16 mouse cellular contexts compared by ENCODE assay signal in genomic region chr4:45799956-45800537, GRCm38 (mm10). TPM values are rescaled to one million over a fixed set of nuclear protein-coding genes. Genes with fewer than 3 reads are reported as not detected.
DNase-seq lines count a peak whose midpoint lies in the region; ATAC-seq lines count a peak whose summit lies in the region.
"Had no signal": no experiment of that assay in that cellular context is flagged by ENCODE, and none has a peak within 500 bp of the region (broad histone marks: within the 10 kb centered on the region; RNA-seq: fewer than 3 reads in every experiment).

No protein-coding gene starts in this region.

- H3K4me2 ChIP-seq in forebrain, embryonic 15.5 days (replicated peaks) = peak overlapping the region; percentile 65
- no peak overlapping the region for H3K4me2 ChIP-seq in forebrain, embryonic 16.5 days (ENCODE audit: low read length)
- H3K4me2 ChIP-seq in hindbrain, embryonic 15.5 days = peak overlapping the region; percentile 87; the same call in 1 of the 2 replicates
- no peak overlapping the region for H3K4me2 ChIP-seq in hindbrain, embryonic 11.5 days (replicated peaks; ENCODE audit: low read depth, low read length)

- no peak for DNase-seq in hindbrain, embryonic 11.5 days (ENCODE audit: low spot score)
- peak; percentile 50 for DNase-seq in ZHBTc4 (ENCODE audit: low read depth, low spot score)
- DNase-seq in mesoderm, embryonic 11.5 days (ENCODE audit: low read depth, low spot score) = peak; percentile 50
- no peak for DNase-seq in thymus, postnatal 25 days
- DNase-seq: B cell, adult 2 months; kidney, postnatal 10 days; layer of hippocampus, postnatal 36 days; right cerebral cortex, adult 18-20 months; thymus, postnatal 4 days had no signal

- ATAC-seq in forebrain, embryonic 15.5 days (replicated peaks) = no peak
- no peak for ATAC-seq in forebrain, embryonic 16.5 days
- ATAC-seq in hindbrain, embryonic 15.5 days (ENCODE audit: low FRiP score, low read depth) = no peak
- no peak for ATAC-seq in hindbrain, embryonic 11.5 days (ENCODE audit: low FRiP score)
- no peak for ATAC-seq in megakaryocyte, adult 5-6 weeks (ENCODE audit: poor library complexity, severe bottlenecking)

- no peaks in the 10 kb centered on the region for H3K27me3 ChIP-seq in forebrain, embryonic 15.5 days
- no peaks in the 10 kb centered on the region for H3K27me3 ChIP-seq in forebrain, embryonic 16.5 days (replicated peaks; ENCODE audit: control insufficient read depth, insufficient read depth, low read length)
- H3K27me3 ChIP-seq in hindbrain, embryonic 15.5 days = no peaks in the 10 kb centered on the region
- H3K27me3 ChIP-seq in hindbrain, embryonic 11.5 days (ENCODE audit: control insufficient read depth, insufficient read depth, low read length) = no peaks in the 10 kb centered on the region

- WGBS in forebrain, embryonic 15.5 days = 46% methylated on average over 3 of the region's 3 CpGs
- 41% methylated on average over 3 of the region's 3 CpGs for WGBS in forebrain, embryonic 16.5 days
- 36% methylated on average over 3 of the region's 3 CpGs for WGBS in hindbrain, embryonic 15.5 days
- 44% methylated on average over 3 of the region's 3 CpGs for WGBS in hindbrain, embryonic 11.5 days

- no peaks in the 10 kb centered on the region for H3K9me3 ChIP-seq in forebrain, embryonic 15.5 days
- H3K9me3 ChIP-seq in forebrain, embryonic 16.5 days (ENCODE audit: control insufficient read depth, low read length) = no peaks in the 10 kb centered on the region
- H3K9me3 ChIP-seq in hindbrain, embryonic 15.5 days = no peaks in the 10 kb centered on the region
- H3K9me3 ChIP-seq in hindbrain, embryonic 11.5 days (ENCODE audit: control insufficient read depth, low read length) = no peaks in the 10 kb centered on the region
- H3K9me3 ChIP-seq: embryonic facial prominence, embryonic 15.5 days had no signal

- H3K36me3 ChIP-seq in forebrain, embryonic 15.5 days = peaks cover 13% of the 10 kb centered on the region
- peaks cover 4% of the 10 kb centered on the region for H3K36me3 ChIP-seq in forebrain, embryonic 16.5 days (ENCODE audit: control insufficient read depth, insufficient read depth)
- H3K36me3 ChIP-seq in hindbrain, embryonic 15.5 days = peaks cover 6% of the 10 kb centered on the region; the same call in 1 of the 2 replicates
- H3K36me3 ChIP-seq in hindbrain, embryonic 11.5 days (ENCODE audit: control insufficient read depth, insufficient read depth, low read length) = no peaks in the 10 kb centered on the region
- H3K36me3 ChIP-seq: embryonic facial prominence, embryonic 15.5 days had no signal

- H3K27ac ChIP-seq in forebrain, embryonic 15.5 days (replicated peaks) = no peak overlapping the region
- H3K27ac ChIP-seq in forebrain, embryonic 16.5 days (ENCODE audit: low read length) = no peak overlapping the region
- no peak overlapping the region for H3K27ac ChIP-seq in hindbrain, embryonic 15.5 days (replicated peaks)
- H3K27ac ChIP-seq in hindbrain, embryonic 11.5 days (ENCODE audit: low read depth, low read length) = no peak overlapping the region
- H3K27ac ChIP-seq: embryonic facial prominence, embryonic 15.5 days had no signal

- H3K4me3 ChIP-seq in forebrain, embryonic 15.5 days = no peak overlapping the region
- no peak overlapping the region for H3K4me3 ChIP-seq in forebrain, embryonic 16.5 days (replicated peaks; ENCODE audit: low read length)
- H3K4me3 ChIP-seq in hindbrain, embryonic 15.5 days = no peak overlapping the region
- no peak overlapping the region for H3K4me3 ChIP-seq in hindbrain, embryonic 11.5 days (ENCODE audit: low read depth, low read length)
- H3K4me3 ChIP-seq: myocyte had no signal

- H3K4me1 ChIP-seq in forebrain, embryonic 15.5 days = peaks cover 29% of the 10 kb centered on the region
- peaks cover 22% of the 10 kb centered on the region for H3K4me1 ChIP-seq in forebrain, embryonic 16.5 days (replicated peaks; ENCODE audit: control insufficient read depth, insufficient read depth, low read length)
- H3K4me1 ChIP-seq in hindbrain, embryonic 15.5 days (replicated peaks) = peaks cover 18% of the 10 kb centered on the region
- no peaks in the 10 kb centered on the region for H3K4me1 ChIP-seq in hindbrain, embryonic 11.5 days (replicated peaks; ENCODE audit: control insufficient read depth, insufficient read depth, low read length)

- H3K9ac ChIP-seq in forebrain, embryonic 15.5 days (replicated peaks) = no peak overlapping the region
- H3K9ac ChIP-seq in forebrain, embryonic 16.5 days (replicated peaks; ENCODE audit: low read depth, low read length) = no peak overlapping the region
- no peak overlapping the region for H3K9ac ChIP-seq in hindbrain, embryonic 15.5 days
- no peak overlapping the region for H3K9ac ChIP-seq in hindbrain, embryonic 11.5 days (ENCODE audit: low read depth, low read length)
- H3K9ac ChIP-seq: embryonic facial prominence, embryonic 15.5 days had no signal

RNA-seq across cellular contexts. Expression of gene Aldh1b1, which starts 1.2 kb away (rescaled TPM):
- polyA plus RNA-seq in forebrain, embryonic 15.5 days (2015; fragmentation: Nextera tagmentation; extraction: Ambion mirVana) = 25.7 and 27.4 TPM in 2 replicates
- polyA plus RNA-seq in forebrain, embryonic 16.5 days (2015; fragmentation: Nextera tagmentation; extraction: Ambion mirVana) = 30.9 and 31.8 TPM in 2 replicates
- 17.9 and 19.9 TPM in 2 replicates for polyA plus RNA-seq in hindbrain, embryonic 15.5 days (2015; fragmentation: Nextera tagmentation; extraction: Ambion mirVana)
- 4.5 and 6.0 TPM in 2 replicates for polyA plus RNA-seq in hindbrain, embryonic 11.5 days (2014; fragmentation: Nextera tagmentation; extraction: Ambion mirVana)
- total RNA-seq in megakaryocyte, adult 5-6 weeks (2015) = 10.4 and 11.6 TPM in 2 replicates
- total RNA-seq in megakaryocyte, adult 5-6 weeks (2017) = 36.2 and 41.9 TPM in 2 replicates

RNA-seq across cellular contexts. Expression of gene Igfbpl1, which starts 26.7 kb away (rescaled TPM):
- 114 and 126 TPM in 2 replicates for polyA plus RNA-seq in forebrain, embryonic 15.5 days (2015; fragmentation: Nextera tagmentation; extraction: Ambion mirVana)
- polyA plus RNA-seq in forebrain, embryonic 16.5 days (2015; fragmentation: Nextera tagmentation; extraction: Ambion mirVana) = 94.2 and 109 TPM in 2 replicates
- 36.3 and 59.8 TPM in 2 replicates for polyA plus RNA-seq in hindbrain, embryonic 15.5 days (2015; fragmentation: Nextera tagmentation; extraction: Ambion mirVana)
- polyA plus RNA-seq in hindbrain, embryonic 11.5 days (2014; fragmentation: Nextera tagmentation; extraction: Ambion mirVana) = 71.4 and 83.2 TPM in 2 replicates
- total RNA-seq in megakaryocyte, adult 5-6 weeks (2015) = not detected in 2 replicates
- total RNA-seq in megakaryocyte, adult 5-6 weeks (2017) = not detected in 2 replicates
- total RNA-seq: common myeloid progenitor, adult 5-6 weeks had no signal
- polyA plus RNA-seq: myocyte had no signal

RNA-seq across cellular contexts. Expression of gene Stra6l, which starts 48.4 kb away (rescaled TPM):
- polyA plus RNA-seq in forebrain, embryonic 15.5 days (2015; fragmentation: Nextera tagmentation; extraction: Ambion mirVana) = 1.5 and 1.6 TPM in 2 replicates
- 1.6 TPM in 2 replicates for polyA plus RNA-seq in forebrain, embryonic 16.5 days (2015; fragmentation: Nextera tagmentation; extraction: Ambion mirVana)
- 0.35 and 0.42 TPM in 2 replicates for polyA plus RNA-seq in hindbrain, embryonic 15.5 days (2015; fragmentation: Nextera tagmentation; extraction: Ambion mirVana)
- 0.75 and 1.0 TPM in 2 replicates for polyA plus RNA-seq in hindbrain, embryonic 11.5 days (2014; fragmentation: Nextera tagmentation; extraction: Ambion mirVana)
- total RNA-seq in megakaryocyte, adult 5-6 weeks (2015) = 0.11 and 0.22 TPM in 2 replicates
- total RNA-seq in megakaryocyte, adult 5-6 weeks (2017) = 0.07 and 0.33 TPM in 2 replicates
- total RNA-seq: common myeloid progenitor, adult 5-6 weeks; layer of hippocampus, postnatal 36 days had no signal
- polyA plus RNA-seq: myocyte had no signal

Comparison
In these comparisons a context has a peak if more than half of its experiments do, and no peak if none do; other contexts are left out.
1. H3K4me2 ChIP-seq: peak in forebrain, embryonic 15.5 days (single experiment) and hindbrain, embryonic 15.5 days (single experiment); none in forebrain, embryonic 16.5 days (single experiment) and hindbrain, embryonic 11.5 days (single experiment).
2. DNase-seq: peak in ZHBTc4 (single experiment) and mesoderm, embryonic 11.5 days (single experiment); none in hindbrain, embryonic 11.5 days (single experiment) and thymus, postnatal 25 days (single experiment).